Mouse (Mus musculus) myocyte (in vitro differentiated cells): ENCODE results near the gene Dnajc5. TPM values are rescaled to one million over a fixed set of nuclear protein-coding genes. Genes with fewer than 3 reads are reported as not detected.

Source experiments
- H3K27me3 ChIP-seq: one replicate; pipeline ENCODE4 v1.6.1; 2011; ENCODE audit not compliant: control insufficient read depth, insufficient read depth, insufficient read length
- H3K36me3 ChIP-seq: one replicate; pipeline ENCODE4 v1.6.1; 2011; ENCODE audit not compliant: control insufficient read depth, insufficient read depth
- H3K4me2 ChIP-seq: one replicate; pipeline ENCODE4 v1.6.1; 2011; ENCODE audit warnings: low read depth, control low read depth
- H3K4me3 ChIP-seq: one replicate; pipeline ENCODE4 v1.5.1; 2011; ENCODE audit warnings: mild to moderate bottlenecking, control low read depth, moderate library complexity
- H3K79me2 ChIP-seq: one replicate; pipeline ENCODE4 v1.6.1; 2011; ENCODE audit not compliant: control insufficient read depth, insufficient read depth
- H3ac ChIP-seq: one replicate; pipeline ENCODE4 v1.6.1; 2011; ENCODE audit not compliant: control insufficient read depth, insufficient read length
- CEBPB ChIP-seq: IDR thresholded peaks from 2 replicates; pipeline ENCODE4 v1.6.1; 2011; ENCODE audit warnings: mild to moderate bottlenecking, moderate library complexity; ENCODE audit not compliant: poor library complexity, insufficient read depth, severe bottlenecking
- E2F4 ChIP-seq: IDR thresholded peaks from one replicate; pipeline ENCODE4 v1.6.1; 2011; ENCODE audit warnings: mild to moderate bottlenecking, control low read depth, moderate library complexity; ENCODE audit not compliant: insufficient read depth
- MAX ChIP-seq: IDR thresholded peaks from one replicate; pipeline ENCODE4 v1.6.1; 2011; ENCODE audit warnings: low read depth, mild to moderate bottlenecking, control low read depth
- MYOD1 ChIP-seq, 3 experiments: IDR thresholded peaks; one replicate each; pipeline ENCODE4 v1.6.1; 2011; ENCODE audit warnings: control low read depth in 2 of 3, low read depth in 2 of 3, mild to moderate bottlenecking in 2 of 3, moderate library complexity in 1 of 3; ENCODE audit not compliant: insufficient read length in 2 of 3, control insufficient read depth in 1 of 3
- MYOG ChIP-seq, 3 experiments: IDR thresholded peaks; one replicate each; pipeline ENCODE4 v1.6.1; 2011; ENCODE audit warnings: control low read depth in 2 of 3, low read depth in 2 of 3, mild to moderate bottlenecking in 2 of 3; ENCODE audit not compliant: insufficient read length in 2 of 3, control insufficient read depth in 1 of 3, insufficient read depth in 1 of 3
- POLR2A ChIP-seq: IDR thresholded peaks from one replicate; pipeline ENCODE4 v1.6.1; 2011; ENCODE audit warnings: low read depth, mild to moderate bottlenecking, control low read depth, moderate library complexity; ENCODE audit not compliant: insufficient read length
- POLR2AphosphoS2 ChIP-seq: IDR thresholded peaks from one replicate; pipeline ENCODE4 v1.6.1; 2011; ENCODE audit warnings: low read depth, control low read depth; ENCODE audit not compliant: insufficient read length
- REST ChIP-seq: IDR thresholded peaks from one replicate; pipeline ENCODE4 v1.6.1; 2011; ENCODE audit warnings: mild to moderate bottlenecking, control low read depth, moderate library complexity; ENCODE audit not compliant: insufficient read depth, insufficient read length
- SRF ChIP-seq: IDR thresholded peaks from one replicate; pipeline ENCODE4 v1.6.1; 2011; ENCODE audit warnings: low read depth; ENCODE audit not compliant: control insufficient read depth, insufficient read length
- TCF12 ChIP-seq: IDR thresholded peaks from one replicate; pipeline ENCODE4 v1.6.1; 2011; ENCODE audit warnings: mild to moderate bottlenecking, control low read depth; ENCODE audit not compliant: poor library complexity, insufficient read depth, severe bottlenecking
- TCF3 ChIP-seq: IDR thresholded peaks from one replicate; pipeline ENCODE4 v1.6.1; 2011; ENCODE audit warnings: low read depth, control low read depth; ENCODE audit not compliant: insufficient read length
- USF1 ChIP-seq: IDR thresholded peaks from one replicate; pipeline ENCODE4 v1.6.1; 2011; ENCODE audit warnings: low read depth, mild to moderate bottlenecking, control low read depth, moderate library complexity
- polyA plus RNA-seq: library from polyadenylated mRNA; unstranded; fragments of >200 nt; fragmentation: generic; extraction: Trizol; gene quantifications from one replicate; pipeline ENCODE4 v1.2.1, GENCODE M21; 2012; ENCODE audit warnings: missing spikeins

The Dnajc5 gene
- polyA plus RNA-seq, result 67.7 TPM

DNA sequence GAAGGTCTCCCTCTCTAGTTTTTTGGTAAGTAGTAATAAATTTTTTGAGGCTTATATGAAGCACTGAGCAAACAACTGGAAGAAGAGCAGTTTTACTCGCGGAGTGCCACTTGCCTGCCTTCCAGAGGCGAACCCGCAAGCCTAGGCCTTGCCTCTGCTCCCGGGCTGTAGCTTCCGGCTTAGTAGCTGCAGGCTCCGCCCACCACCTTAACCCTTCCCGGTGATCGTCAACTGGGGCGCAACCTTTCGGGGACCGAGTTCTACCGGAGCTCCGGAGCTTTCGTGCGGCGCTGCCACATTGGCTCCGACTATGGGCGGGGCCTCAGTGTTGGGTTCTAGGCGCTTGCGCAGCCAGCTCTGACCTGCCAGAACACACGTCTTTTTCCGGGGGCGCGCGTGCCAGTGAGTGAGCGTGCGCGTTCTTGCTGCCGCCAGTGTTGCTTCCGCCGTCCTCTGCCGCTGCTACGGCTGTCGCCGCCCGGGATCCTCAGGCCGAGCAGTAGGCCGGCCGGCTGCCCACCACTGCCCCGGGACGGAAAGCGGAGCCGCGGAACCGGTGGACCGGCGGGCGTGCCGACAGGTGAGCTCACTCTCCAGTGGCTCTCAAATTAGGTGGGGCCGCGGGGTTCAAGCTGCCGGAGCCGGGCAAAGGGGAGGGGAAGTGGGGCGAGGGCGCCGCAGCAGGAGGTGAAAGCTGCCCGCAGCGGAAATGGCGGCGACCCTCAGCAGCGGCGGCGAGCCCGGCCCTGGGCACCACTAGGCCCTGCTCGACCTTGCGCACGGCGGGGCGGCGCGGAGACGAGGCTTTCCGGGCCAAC, at the start of gene Dnajc5:
Gene Dnajc5 (plus strand): TSS at position 368 of the 818 bp plus-strand sequence.
- Histone ChIP-seq H3K27me3 (no peaks in the 10 kb centered on the region), H3K4me3 (peak within 1 kb of the TSS; percentile 78), H3ac (peak within 1 kb of the TSS; percentile 54), H3K79me2 (peaks cover 53% of the 10 kb centered on the region), H3K4me2 (peak within 1 kb of the TSS; percentile 85), H3K36me3 (peaks cover 22% of the 10 kb centered on the region)
- TF ChIP-seq POLR2AphosphoS2, result peak; percentile 86
- peak in 1 of 3 experiments; percentile 26 for TF ChIP-seq MYOG (IDR thresholded peaks at IDR 0.05; ENCODE audit: control insufficient read depth in 1 of 3, insufficient read depth in 1 of 3, insufficient read length in 2 of 3, low read depth in 2 of 3)
- no peak for TF ChIP-seq E2F4
- TF ChIP-seq MYOD1 (IDR thresholded peaks at IDR 0.05; ENCODE audit: control insufficient read depth in 1 of 3, insufficient read length in 2 of 3, low read depth in 2 of 3), result peak in 1 of 3 experiments; percentile 12
- no peak for TF ChIP-seq CEBPB
- TF ChIP-seq SRF, result peak; percentile 39
- TF ChIP-seq USF1, result no peak
- TF ChIP-seq TCF12, result no peak
- peak; percentile 79 for TF ChIP-seq POLR2A
- no peak for TF ChIP-seq REST
- no peak for TF ChIP-seq TCF3
- TF ChIP-seq MAX, result no peak

DNA sequence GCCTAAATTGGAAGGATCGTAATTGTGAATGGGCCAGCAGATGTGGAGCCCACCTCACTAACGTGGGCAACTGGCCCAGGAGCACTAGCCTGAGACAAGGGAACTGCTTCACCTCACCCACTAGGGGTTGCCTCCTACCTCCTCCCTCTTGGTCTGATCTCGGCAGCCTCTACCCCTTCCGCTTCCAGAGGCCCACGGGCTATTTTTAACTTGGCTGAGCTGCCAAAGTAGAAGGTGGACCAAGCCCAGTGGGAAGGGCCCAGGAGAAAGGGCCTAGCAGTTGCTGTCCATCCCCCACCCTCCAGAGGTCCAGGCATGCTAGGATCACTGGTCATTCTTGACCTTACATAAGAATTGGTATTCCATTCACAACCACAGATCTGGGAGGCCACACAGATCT, 49.0 kb upstream of the Dnajc5 start:
- Histone ChIP-seq H3K4me2 (peak overlapping the region; percentile 35), H3K36me3 (no peaks in the 10 kb centered on the region), H3ac (no peak overlapping the region), H3K4me3 (no peak overlapping the region), H3K27me3 (peaks cover 4% of the 10 kb centered on the region), H3K79me2 (no peaks in the 10 kb centered on the region)
- no peak for TF ChIP-seq POLR2AphosphoS2
- peak; percentile 45 for TF ChIP-seq POLR2A
- TF ChIP-seq MYOD1 (IDR thresholded peaks at IDR 0.05; ENCODE audit: control insufficient read depth in 1 of 3, insufficient read length in 2 of 3, low read depth in 2 of 3), result peak in 1 of 3 experiments; percentile 10
- no peak for TF ChIP-seq MAX
- no peak for TF ChIP-seq SRF
- TF ChIP-seq REST, result no peak
- no peak for TF ChIP-seq CEBPB
- peak in 1 of 3 experiments; percentile 14 for TF ChIP-seq MYOG (IDR thresholded peaks at IDR 0.05; ENCODE audit: control insufficient read depth in 1 of 3, insufficient read depth in 1 of 3, insufficient read length in 2 of 3, low read depth in 2 of 3)
- TF ChIP-seq TCF3, result no peak
- no peak for TF ChIP-seq USF1
- TF ChIP-seq TCF12, result no peak
- no peak for TF ChIP-seq E2F4

DNA sequence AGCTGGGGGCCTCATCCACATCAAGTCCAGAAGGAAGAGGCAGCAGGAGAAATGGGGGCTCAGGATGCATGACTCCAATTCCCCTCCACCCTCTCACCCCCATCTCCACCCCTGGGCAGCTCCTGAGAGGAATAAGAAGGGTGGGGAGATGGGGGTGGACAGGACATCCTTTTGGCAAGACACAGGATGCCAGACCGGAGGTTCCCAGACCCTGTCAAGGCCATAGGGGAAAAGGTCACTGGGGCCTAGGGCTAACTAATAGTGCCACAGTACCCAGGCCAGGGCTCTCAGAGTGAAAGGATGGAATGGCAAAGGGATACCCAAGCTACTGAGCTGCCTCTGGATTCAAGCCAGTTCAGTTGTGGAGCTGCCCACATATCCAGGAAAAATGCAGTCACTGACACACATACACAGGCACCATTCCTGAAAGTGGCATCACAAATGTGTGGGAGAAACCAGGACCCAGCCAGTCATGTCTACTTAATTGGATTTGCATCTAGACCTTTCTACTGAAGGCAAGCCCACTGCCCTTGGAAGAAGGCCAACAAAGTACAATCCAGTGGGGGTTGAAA, 47.9 kb upstream of the Dnajc5 start:
- Histone ChIP-seq H3K4me2 (no peak overlapping the region), H3K36me3 (no peaks in the 10 kb centered on the region), H3ac (no peak overlapping the region), H3K79me2 (no peaks in the 10 kb centered on the region), H3K27me3 (peaks cover 4% of the 10 kb centered on the region), H3K4me3 (no peak overlapping the region)
- no peak for TF ChIP-seq MAX
- no peak for TF ChIP-seq POLR2AphosphoS2
- TF ChIP-seq MYOG (IDR thresholded peaks at IDR 0.05; ENCODE audit: control insufficient read depth in 1 of 3, insufficient read depth in 1 of 3, insufficient read length in 2 of 3, low read depth in 2 of 3), result no peak
- no peak for TF ChIP-seq TCF3
- no peak for TF ChIP-seq CEBPB
- no peak for TF ChIP-seq SRF
- no peak for TF ChIP-seq USF1
- no peak for TF ChIP-seq TCF12
- no peak for TF ChIP-seq E2F4
- no peak for TF ChIP-seq REST

DNA sequence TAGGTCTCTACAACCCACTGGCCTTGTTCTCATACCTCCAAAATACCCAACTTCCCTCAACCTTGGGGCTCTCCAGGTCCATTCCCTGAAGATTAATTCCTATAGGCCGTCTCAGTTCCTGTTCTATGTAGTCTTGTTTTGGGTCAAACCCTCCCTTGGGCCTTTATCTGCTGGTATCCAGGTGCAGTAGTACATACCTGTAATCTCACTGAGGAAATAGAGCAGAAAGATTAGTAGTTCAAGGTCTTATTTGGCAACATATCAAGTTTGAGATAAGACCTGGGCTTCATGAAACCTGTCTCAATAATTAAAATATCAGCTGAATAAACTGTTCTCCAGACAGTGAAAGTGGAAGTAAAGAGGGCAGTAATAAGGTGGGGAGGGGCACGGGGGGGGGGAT, 37.2 kb upstream of the Dnajc5 start:
- Histone ChIP-seq H3K4me3 (no peak overlapping the region), H3K79me2 (no peaks in the 10 kb centered on the region), H3K27me3 (no peaks in the 10 kb centered on the region), H3K4me2 (no peak overlapping the region), H3K36me3 (no peaks in the 10 kb centered on the region), H3ac (no peak overlapping the region)
- no peak for TF ChIP-seq USF1
- TF ChIP-seq POLR2A, result no peak
- no peak for TF ChIP-seq SRF
- TF ChIP-seq MYOG (IDR thresholded peaks at IDR 0.05; ENCODE audit: control insufficient read depth in 1 of 3, insufficient read depth in 1 of 3, insufficient read length in 2 of 3, low read depth in 2 of 3), result no peak
- no peak for TF ChIP-seq TCF3
- TF ChIP-seq CEBPB, result no peak
- TF ChIP-seq MAX, result no peak
- no peak for TF ChIP-seq MYOD1 (IDR thresholded peaks at IDR 0.05; ENCODE audit: control insufficient read depth in 1 of 3, insufficient read length in 2 of 3, low read depth in 2 of 3)
- no peak for TF ChIP-seq E2F4
- no peak for TF ChIP-seq TCF12
- TF ChIP-seq REST, result no peak
- TF ChIP-seq POLR2AphosphoS2, result no peak
